Mouse (Mus musculus) cerebellum, adult 8-10 months (tissue): Measurements from ENCODE around the gene Rccd1.
"Not testable (repeated sequence)": the region's sequence is repeated elsewhere in the genome, so short reads cannot be mapped to it uniquely, and the experiment has no call there.

Experiments used
- DNase-seq: peaks from one replicate; pipeline ENCODE4 v3.0.0; 2022

Gene Rccd1

GRCm38 (mm10) chr7:80343270-80344018, 19.2 kb upstream of the Rccd1 start:
- DNase-seq, result no peak

- peak; percentile 96 for DNase-seq
These were observed 18.6 kb upstream of the Rccd1 start, which contains the start of gene Hddc3 for GRCm38 (mm10) chr7:80342858-80343257. Gene Hddc3 (plus strand): TSS chr7:80343104.

- peak; percentile 38 for DNase-seq
These were observed 17.5 kb upstream of the Rccd1 start for GRCm38 (mm10) chr7:80341793-80342192.

GRCm38 (mm10) chr7:80340793-80341192, 16.5 kb upstream of the Rccd1 start, which contains the start of gene Unc45a:
Gene Unc45a (minus strand): TSS chr7:80341005.
- DNase-seq, result peak; percentile 66

GRCm38 (mm10) chr7:80339793-80340628, 15.8 kb upstream of the Rccd1 start:
- peak; percentile 98 for DNase-seq

GRCm38 (mm10) chr7:80339371-80339770, 15.1 kb upstream of the Rccd1 start:
- DNase-seq, result peak; percentile 59

- DNase-seq, result no peak
These were observed 12.7 kb upstream of the Rccd1 start for GRCm38 (mm10) chr7:80336932-80337331.

GRCm38 (mm10) chr7:80334848-80335247, 10.6 kb upstream of the Rccd1 start:
- DNase-seq, result no peak

GRCm38 (mm10) chr7:80331433-80331832, 7.2 kb upstream of the Rccd1 start:
- DNase-seq, result no peak

- DNase-seq, result peak; percentile 41
These were observed 6.0 kb upstream of the Rccd1 start for GRCm38 (mm10) chr7:80330278-80330677.

GRCm38 (mm10) chr7:80326076-80326475, 1.8 kb upstream of the Rccd1 start:
- no peak for DNase-seq

- no peak for DNase-seq
These were observed 1.1 kb upstream of the Rccd1 start for GRCm38 (mm10) chr7:80325292-80325868.

- not testable (repeated sequence) for DNase-seq
These were observed 514 bp upstream of the Rccd1 start for GRCm38 (mm10) chr7:80324816-80325119.

GRCm38 (mm10) chr7:80323336-80323735, 918 bp downstream of the Rccd1 start:
- no peak for DNase-seq

GRCm38 (mm10) chr7:80319846-80320496, 4.3 kb downstream of the Rccd1 start:
- DNase-seq, result no peak

- no peak for DNase-seq
These were observed 5.6 kb downstream of the Rccd1 start for GRCm38 (mm10) chr7:80318670-80319069.

GRCm38 (mm10) chr7:80317439-80318115, 6.7 kb downstream of the Rccd1 start:
- DNase-seq, result no peak

GRCm38 (mm10) chr7:80315733-80316132, 8.5 kb downstream of the Rccd1 start:
- no peak for DNase-seq

GRCm38 (mm10) chr7:80310771-80311170, 13.5 kb downstream of the Rccd1 start:
- no peak for DNase-seq

- no peak for DNase-seq
These were observed 16.5 kb downstream of the Rccd1 start for GRCm38 (mm10) chr7:80307766-80308165.

GRCm38 (mm10) chr7:80301522-80301921, 22.7 kb downstream of the Rccd1 start:
- DNase-seq, result no peak

GRCm38 (mm10) chr7:80299568-80299967, 24.7 kb downstream of the Rccd1 start:
- DNase-seq, result no peak

GRCm38 (mm10) chr7:80298754-80299153, 25.5 kb downstream of the Rccd1 start:
- DNase-seq, result no peak
